Mouse (Mus musculus) embryonic fibroblast, embryonic 13.5 days (primary cell): ENCODE results near the gene Olfr504. TPM values are rescaled to one million over a fixed set of nuclear protein-coding genes. Genes with fewer than 3 reads are reported as not detected.
"Not testable (repeated sequence)": the region's sequence is repeated elsewhere in the genome, so short reads cannot be mapped to it uniquely, and the experiment has no call there.

Source experiments
- H3K27ac ChIP-seq: 2 replicates; pipeline ENCODE4 v1.5.1; 2012; ENCODE audit warnings: low read length, control low read depth, inconsistent platforms; ENCODE audit not compliant: insufficient read depth
- H3K4me1 ChIP-seq: 2 replicates; pipeline ENCODE4 v1.6.1; 2011; ENCODE audit warnings: low read length; ENCODE audit not compliant: control insufficient read depth, insufficient read depth
- H3K4me3 ChIP-seq: 2 replicates; pipeline ENCODE4 v1.5.1; 2011; ENCODE audit warnings: mild to moderate bottlenecking, control low read depth, low read length; ENCODE audit not compliant: insufficient read depth
- CTCF ChIP-seq: IDR thresholded peaks from 2 replicates; pipeline ENCODE4 v1.5.1; 2011; ENCODE audit warnings: mild to moderate bottlenecking, control low read depth, low read length, moderate library complexity, borderline replicate concordance; ENCODE audit not compliant: insufficient read depth
- POLR2A ChIP-seq: IDR thresholded peaks from 2 replicates; pipeline ENCODE4 v1.6.1; 2011; ENCODE audit warnings: low read depth, mild to moderate bottlenecking, control low read depth, low read length, moderate library complexity
- polyA plus RNA-seq: library from polyadenylated mRNA; stranded (reverse); fragments of >200 nt; gene quantifications from 2 replicates; pipeline ENCODE4 v1.2.4, GENCODE M21; 2011; ENCODE audit warnings: low read depth; ENCODE audit not compliant: missing spikeins, insufficient read length

Olfr504 gene
- polyA plus RNA-seq: not detected in 2 replicates

- Histone ChIP-seq H3K27ac (no peak within 1 kb of the TSS), H3K4me1 (no peaks in the 10 kb centered on the region), H3K4me3 (no peak within 1 kb of the TSS)
- no peak for TF ChIP-seq POLR2A
- no peak for TF ChIP-seq CTCF
Observed at GRCm38 (mm10) chr7:108565693-108566092, at the start of gene Olfr504. Gene Olfr504 (minus strand): TSS chr7:108565793.

- no peak overlapping the region for H3K27ac ChIP-seq
- TF ChIP-seq CTCF (no peak), POLR2A (no peak)
- H3K4me3 ChIP-seq: no peak overlapping the region
- H3K4me1 ChIP-seq: no peaks in the 10 kb centered on the region
Observed at GRCm38 (mm10) chr7:108614110-108614509, 48.5 kb upstream of the Olfr504 start.

DNA sequence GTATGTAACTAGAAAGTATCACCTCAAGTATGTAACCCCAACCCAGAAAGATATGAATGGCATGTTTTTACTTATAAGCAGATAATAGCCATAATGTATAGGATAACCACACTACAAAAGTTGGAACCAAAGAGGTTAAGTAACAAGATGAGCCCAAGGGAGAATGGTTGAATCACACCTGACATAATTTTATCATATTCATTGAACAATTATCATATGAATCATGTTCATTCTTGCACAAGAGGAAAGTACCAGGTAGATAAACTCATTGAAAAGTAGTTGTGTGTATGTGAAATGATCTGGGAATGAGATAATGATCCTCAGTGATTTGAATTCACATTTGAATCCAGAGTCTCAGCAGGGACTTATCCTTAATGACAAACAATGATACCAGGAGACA, 44.9 kb upstream of the Olfr504 start, which contains the start of gene Olfr506:
TSS of gene Olfr506 (plus strand) at position 301 of the 400 bp plus-strand sequence.
- H3K4me3 ChIP-seq: no peak within 1 kb of the TSS
- H3K27ac ChIP-seq: no peak within 1 kb of the TSS
- H3K4me1 ChIP-seq: no peaks in the 10 kb centered on the region
- TF ChIP-seq POLR2A (no peak), CTCF (no peak)

GRCm38 (mm10) chr7:108601916-108602315, 36.3 kb upstream of the Olfr504 start:
- not testable (repeated sequence) for H3K27ac ChIP-seq, H3K4me1 ChIP-seq

DNA sequence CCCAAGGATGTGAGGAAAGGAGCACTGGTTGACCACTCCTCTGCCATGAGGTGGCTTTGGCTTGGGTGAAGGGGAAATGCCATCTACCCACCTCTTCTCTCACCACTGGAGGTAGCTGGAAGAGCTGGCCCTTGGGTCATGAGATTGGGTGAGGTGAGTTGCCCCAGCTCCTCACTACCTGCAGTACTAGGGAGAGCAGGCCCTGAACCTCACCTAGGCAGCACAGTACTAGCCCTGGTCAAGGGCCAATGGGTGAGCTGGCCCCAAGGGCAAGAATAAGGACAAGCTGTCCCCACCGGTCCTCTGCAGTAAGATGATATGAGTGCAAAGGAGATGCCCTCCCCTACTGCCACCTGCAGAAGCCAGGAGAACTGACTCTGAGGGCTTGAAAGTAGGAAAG, 24.2 kb upstream of the Olfr504 start:
- TF ChIP-seq CTCF (no peak), POLR2A (no peak)
- H3K4me1 ChIP-seq: no peaks in the 10 kb centered on the region
- no peak overlapping the region for H3K4me3 ChIP-seq
- no peak overlapping the region for H3K27ac ChIP-seq

More at GRCm38 (mm10) chr7:108601916-108602315, 36.3 kb upstream of the Olfr504 start:
- H3K4me3 ChIP-seq: not testable (repeated sequence)

DNA sequence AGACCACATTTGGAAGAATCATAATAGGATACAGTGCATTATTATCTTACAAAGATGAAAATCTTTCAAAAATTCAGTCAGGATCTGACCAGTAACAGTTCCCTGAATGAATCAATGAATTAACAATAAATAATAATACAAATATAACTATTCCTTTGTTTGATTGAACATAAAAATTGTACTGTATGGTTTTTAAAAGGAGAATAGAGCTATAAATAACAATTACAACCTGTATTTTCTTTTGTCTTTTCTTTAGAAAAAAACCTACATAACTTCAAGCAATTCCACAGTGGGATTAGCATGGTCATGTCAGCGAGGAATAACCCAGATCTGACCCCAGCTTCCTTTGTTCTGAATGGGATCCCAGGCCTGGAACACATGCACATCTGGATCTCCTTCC, 21.4 kb downstream of the Olfr504 start, which contains the start of gene Olfr503:
TSS of gene Olfr503 (plus strand) at position 301 of the 400 bp plus-strand sequence.
- not testable (repeated sequence) for H3K4me3 ChIP-seq, H3K4me1 ChIP-seq, H3K27ac ChIP-seq

- H3K4me3 ChIP-seq: no peak overlapping the region
- no peak overlapping the region for H3K27ac ChIP-seq
- H3K4me1 ChIP-seq: no peaks in the 10 kb centered on the region
- TF ChIP-seq POLR2A (no peak), CTCF (no peak)
Observed at GRCm38 (mm10) chr7:108542416-108542815, 23.2 kb downstream of the Olfr504 start.

GRCm38 (mm10) chr7:108524965-108525364, 40.6 kb downstream of the Olfr504 start, which contains the start of gene Olfr502:
Gene Olfr502 (minus strand): TSS chr7:108525065.
- TF ChIP-seq CTCF (no peak), POLR2A (no peak)
- H3K4me1 ChIP-seq: no peaks in the 10 kb centered on the region
- no peak within 1 kb of the TSS for H3K4me3 ChIP-seq
- H3K27ac ChIP-seq: no peak within 1 kb of the TSS

Other genes with a start within 250 kb of the Olfr504 start
- gene Olfr492, start 242.1 kb downstream of the Olfr504 start, polyA plus RNA-seq: not detected in 2 replicates
- gene Olfr493, start 218.8 kb downstream of the Olfr504 start, polyA plus RNA-seq: not detected in 2 replicates
- gene Olfr494, start 200.5 kb downstream of the Olfr504 start, polyA plus RNA-seq: not detected in 2 replicates
- not detected in 2 replicates for gene Olfr495, start 172.6 kb downstream of the Olfr504 start, polyA plus RNA-seq
- gene Olfr497, start 145.4 kb downstream of the Olfr504 start, polyA plus RNA-seq: not detected in 2 replicates
- gene Olfr498, start 100.5 kb downstream of the Olfr504 start, polyA plus RNA-seq: not detected in 2 replicates
- not detected in 2 replicates for gene Olfr502, start 40.7 kb downstream of the Olfr504 start, polyA plus RNA-seq
- not detected in 2 replicates for gene Olfr503, start 21.3 kb downstream of the Olfr504 start, polyA plus RNA-seq
- not detected in 2 replicates for gene Olfr506, start 45.0 kb upstream of the Olfr504 start, polyA plus RNA-seq
- gene Olfr507, start 56.0 kb upstream of the Olfr504 start, polyA plus RNA-seq: not detected in 2 replicates
- gene Olfr508, start 64.2 kb upstream of the Olfr504 start, polyA plus RNA-seq: not detected in 2 replicates
- not detected in 2 replicates for gene Olfr509, start 86.1 kb upstream of the Olfr504 start, polyA plus RNA-seq
- not detected in 2 replicates for gene Olfr510, start 100.6 kb upstream of the Olfr504 start, polyA plus RNA-seq
- gene Olfr512, start 147.5 kb upstream of the Olfr504 start, polyA plus RNA-seq: not detected in 2 replicates
- not detected in 2 replicates for gene Olfr513, start 185.2 kb upstream of the Olfr504 start, polyA plus RNA-seq